Mouse (Mus musculus) midbrain, postnatal 0 days (tissue): ENCODE results near the gene Srebf1. TPM values are rescaled to one million over a fixed set of nuclear protein-coding genes. Genes with fewer than 3 reads are reported as not detected.

ENCODE experiments used
- ATAC-seq: fragments of 200-750 bp; cut with Nextera tagmentation; 2 replicates; pipeline ENCODE4 v1.8.0; 2017; ENCODE audit warnings: moderate number of reproducible peaks, mild to moderate bottlenecking, moderate TSS enrichment, moderate library complexity; ENCODE audit not compliant: low FRiP score
- DNase-seq: peaks from one replicate; pipeline ENCODE4 v3.0.0-alpha.2; 2015; ENCODE audit warnings: low spot score
- H3K27ac ChIP-seq: fragments of 300-500 bp; sonication (generic); 2 replicates; pipeline ENCODE4 v1.5.1; 2014; ENCODE audit warnings: low read depth, mild to moderate bottlenecking, low read length, mixed read lengths
- H3K27me3 ChIP-seq: fragments of 300-500 bp; sonication (generic); 2 replicates; pipeline ENCODE4 v1.6.1; 2014; ENCODE audit warnings: low read length, control low read depth, mixed read lengths; ENCODE audit not compliant: insufficient read depth
- H3K36me3 ChIP-seq: fragments of 300-500 bp; sonication (generic); 2 replicates; pipeline ENCODE4 v1.6.1; 2014; ENCODE audit warnings: low read length, control low read depth, mixed read lengths; ENCODE audit not compliant: insufficient read depth
- H3K4me1 ChIP-seq: fragments of 300-500 bp; sonication (generic); 2 replicates; pipeline ENCODE4 v1.6.1; 2014; ENCODE audit warnings: mild to moderate bottlenecking, control low read depth, antibody characterized with exemption, low read length, mixed read lengths; ENCODE audit not compliant: insufficient read depth
- H3K4me2 ChIP-seq: fragments of 300-500 bp; sonication (generic); 2 replicates; pipeline ENCODE4 v1.6.1; 2014; ENCODE audit warnings: low read depth, mild to moderate bottlenecking, low read length, mixed read lengths; ENCODE audit not compliant: poor library complexity, severe bottlenecking
- H3K4me3 ChIP-seq: fragments of 300-500 bp; sonication (generic); 2 replicates; pipeline ENCODE4 v1.5.1; 2014; ENCODE audit warnings: low read depth, mild to moderate bottlenecking, low read length, moderate library complexity
- H3K9ac ChIP-seq: fragments of 300-500 bp; sonication (generic); replicated peaks from 2 replicates; pipeline ENCODE4 v1.6.1; 2014; ENCODE audit warnings: mild to moderate bottlenecking, low read length, moderate library complexity, mixed read lengths; ENCODE audit not compliant: poor library complexity, severe bottlenecking
- H3K9me3 ChIP-seq: fragments of 300-500 bp; sonication (generic); 2 replicates; pipeline ENCODE4 v1.6.1; 2016; ENCODE audit warnings: low read length, control low read depth
- CTCF ChIP-seq: IDR thresholded peaks from 2 replicates; pipeline ENCODE4 v1.5.1; 2016; ENCODE audit warnings: antibody characterized with exemption, mild to moderate bottlenecking
- WGBS: fragments of 180-500 bp; shearing (Covaris S2); extraction: QIAGEN DNeasy Blood & Tissue Kit; methylation state at CpG from one replicate; pipeline ENCODE4 v1.1.7; 2014; 5-methylcytosine and 5-hydroxymethylcytosine counted together
- polyA plus RNA-seq: library from polyadenylated mRNA; unstranded; fragments of >200 nt; fragmentation: Nextera tagmentation; extraction: Ambion mirVana; gene quantifications from 2 replicates; pipeline ENCODE4 v1.2.1, GENCODE M21; 2015
- total RNA-seq: library from RNA; depleted of rRNA; stranded (reverse); fragments of >200 nt; gene quantifications from 2 replicates; pipeline ENCODE4 v1.2.3, GENCODE M21; 2014

Gene Srebf1
- total and polyA plus RNA-seq, 2 experiments from 2014 or later = 34.5 to 96.5 TPM

DNA sequence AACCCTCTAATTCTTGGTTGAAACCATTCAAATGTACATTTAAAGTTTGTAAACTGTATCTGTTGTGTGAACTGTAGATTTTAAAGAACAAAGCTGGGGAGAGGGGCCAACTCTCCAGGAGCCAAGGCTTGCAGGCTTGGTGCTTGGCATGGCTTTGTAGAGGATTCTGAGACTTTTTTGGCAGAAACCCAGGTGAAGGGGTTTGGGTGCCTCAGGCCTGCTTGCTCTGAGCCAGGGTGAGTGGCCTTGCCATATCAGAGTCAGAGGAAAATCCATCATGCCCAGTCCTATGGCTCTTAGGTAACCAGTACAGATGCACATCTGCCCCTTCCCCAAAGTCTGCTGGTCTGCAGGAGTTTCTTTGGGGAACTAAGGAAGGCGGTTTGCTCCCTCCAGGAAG, 3.5 kb upstream of the Srebf1 start:
- no peak for DNase-seq
- Histone ChIP-seq H3K4me1 (no peaks in the 10 kb centered on the region; the same call in 1 of the 2 replicates), H3K4me2 (no peak overlapping the region), H3K9me3 (no peaks in the 10 kb centered on the region), H3K9ac (no peak overlapping the region), H3K4me3 (no peak overlapping the region), H3K27ac (no peak overlapping the region; the same call in 1 of the 2 replicates), H3K27me3 (no peaks in the 10 kb centered on the region), H3K36me3 (peaks cover 26% of the 10 kb centered on the region)
- no peak for TF ChIP-seq CTCF
- ATAC-seq = no peak
- WGBS = 58% methylated on average over 1 of the region's 1 CpGs

DNA sequence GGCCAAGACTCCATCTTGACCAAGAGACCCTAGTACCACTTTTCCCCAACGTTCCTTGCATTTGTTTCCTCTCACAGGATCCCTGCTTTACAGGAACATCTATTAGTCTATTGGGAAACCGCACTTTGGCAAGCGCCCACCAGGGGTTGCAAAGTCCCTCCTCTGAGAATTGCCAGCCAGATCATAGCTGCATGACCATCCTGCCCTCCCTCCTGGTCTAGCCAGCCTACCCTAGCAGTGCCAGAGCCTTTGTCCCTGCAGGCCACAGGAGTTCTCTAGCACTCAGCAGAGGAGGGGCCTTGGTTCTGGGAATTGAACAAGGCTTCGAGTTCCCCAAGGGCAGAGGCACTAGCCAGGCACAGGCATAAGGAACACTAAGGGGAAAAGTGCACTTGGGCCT, 2.3 kb upstream of the Srebf1 start:
- Histone ChIP-seq H3K4me3 (no peak overlapping the region), H3K9ac (no peak overlapping the region), H3K27me3 (no peaks in the 10 kb centered on the region), H3K9me3 (no peaks in the 10 kb centered on the region), H3K4me2 (no peak overlapping the region), H3K4me1 (peaks cover 3% of the 10 kb centered on the region; the same call in 1 of the 2 replicates), H3K36me3 (peaks cover 23% of the 10 kb centered on the region), H3K27ac (no peak overlapping the region)
- peak; percentile 49 for DNase-seq
- peak; percentile 51 for TF ChIP-seq CTCF
- no peak for ATAC-seq
- WGBS = 55% methylated on average over 4 of the region's 4 CpGs

DNA sequence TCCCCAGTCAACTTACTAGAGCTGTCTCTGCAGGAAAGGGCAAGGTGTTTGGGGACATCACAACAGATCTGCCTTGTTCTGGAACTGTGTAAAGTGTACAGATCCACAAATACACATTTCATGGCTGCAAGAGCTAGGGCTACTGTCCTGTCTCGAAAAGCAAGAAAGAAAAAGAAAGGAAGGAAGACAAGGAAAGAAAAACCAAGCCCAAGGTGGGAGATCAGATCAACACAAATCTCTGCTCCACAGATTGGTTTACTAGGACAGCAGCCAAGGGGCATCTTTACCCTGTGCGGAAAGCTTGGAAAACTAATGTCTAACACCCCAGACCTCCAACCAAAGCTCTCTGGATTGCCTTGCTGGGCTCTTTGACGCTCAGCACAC, 304 bp downstream of the Srebf1 start:
- H3K9ac ChIP-seq = 0 out of 2 replicates have a peak overlapping the region, but pooled peaks have one; percentile 2
- no peak for DNase-seq
- H3K9me3 ChIP-seq = no peaks in the 10 kb centered on the region
- peak overlapping the region; percentile 55 for H3K4me2 ChIP-seq
- peaks cover 2% of the 10 kb centered on the region for H3K36me3 ChIP-seq
- H3K4me1 ChIP-seq = peaks cover 5% of the 10 kb centered on the region; the same call in 1 of the 2 replicates
- WGBS = 37% methylated on average over 3 of the region's 3 CpGs
- peak overlapping the region; percentile 31; the same call in 1 of the 2 replicates for H3K4me3 ChIP-seq
- no peak for TF ChIP-seq CTCF
- no peak for ATAC-seq
- no peak overlapping the region; the same call in 1 of the 2 replicates for H3K27ac ChIP-seq
- H3K27me3 ChIP-seq = no peaks in the 10 kb centered on the region

DNA sequence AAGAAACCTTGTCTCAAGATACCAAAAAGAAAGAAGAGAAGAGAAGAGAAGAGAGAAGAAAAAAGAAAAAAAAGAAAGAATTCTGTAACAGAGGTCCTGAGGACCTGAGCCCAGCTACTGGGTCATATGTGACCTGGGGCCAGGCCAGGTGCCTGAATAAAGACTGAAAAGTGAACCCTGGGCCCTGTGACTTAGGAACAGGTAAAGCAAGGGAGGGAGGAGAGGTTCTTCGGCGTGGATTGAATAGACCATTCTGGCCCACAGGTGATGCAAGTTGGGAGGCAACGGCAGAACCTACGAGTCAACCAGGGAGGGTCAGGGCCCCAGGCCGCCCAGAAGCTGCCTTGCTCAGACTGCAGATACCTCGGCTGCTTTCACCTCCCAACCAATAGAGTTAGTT, 956 bp downstream of the Srebf1 start:
- H3K27me3 ChIP-seq = no peaks in the 10 kb centered on the region
- H3K36me3 ChIP-seq = no peaks in the 10 kb centered on the region; the same call in 1 of the 2 replicates
- DNase-seq (no peak), ATAC-seq (no peak)
- H3K9me3 ChIP-seq = no peaks in the 10 kb centered on the region
- 91% methylated on average over 6 of the region's 6 CpGs for WGBS
- H3K4me2 ChIP-seq = no peak overlapping the region
- no peak overlapping the region for H3K9ac ChIP-seq
- H3K4me3 ChIP-seq = no peak overlapping the region
- H3K4me1 ChIP-seq = peaks cover 5% of the 10 kb centered on the region; the same call in 1 of the 2 replicates
- H3K27ac ChIP-seq = no peak overlapping the region
- TF ChIP-seq CTCF = no peak

DNA sequence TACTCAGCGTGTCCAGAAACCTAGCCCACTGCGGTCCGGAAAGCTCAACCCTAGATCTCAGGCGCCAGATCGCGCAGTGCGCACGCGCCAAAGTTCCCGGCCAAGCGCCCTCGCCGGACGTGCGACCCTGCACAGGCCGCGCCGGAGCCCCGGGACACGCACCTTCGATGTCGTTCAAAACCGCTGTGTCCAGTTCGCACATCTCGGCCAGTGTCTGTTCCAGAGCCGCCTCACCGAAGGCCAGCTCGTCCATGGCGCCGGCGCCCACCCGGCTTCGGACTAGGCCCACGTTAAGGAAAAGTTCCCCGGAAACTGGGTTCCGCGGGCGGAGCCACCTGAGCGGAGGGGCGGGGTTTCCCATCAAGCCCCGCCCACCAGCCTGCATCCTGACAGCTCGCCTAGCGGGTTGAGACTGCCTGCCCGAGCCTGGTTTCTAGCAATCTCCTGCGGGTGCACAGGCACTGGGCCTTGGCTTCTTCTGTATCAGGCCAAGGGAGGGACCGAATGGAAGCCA, 2.0 kb downstream of the Srebf1 start:
- Histone ChIP-seq H3K9me3 (no peaks in the 10 kb centered on the region), H3K9ac (peak overlapping the region; percentile 48), H3K27me3 (no peaks in the 10 kb centered on the region), H3K4me1 (peaks cover 5% of the 10 kb centered on the region; the same call in 1 of the 2 replicates), H3K4me2 (peak overlapping the region; percentile 53), H3K36me3 (no peaks in the 10 kb centered on the region), H3K4me3 (peak overlapping the region; percentile 48), H3K27ac (peak overlapping the region; percentile 19; the same call in 1 of the 2 replicates)
- no peak for TF ChIP-seq CTCF
- WGBS = under 1% methylated on average over 41 of the region's 46 CpGs
- DNase-seq = peak; percentile 89
- peak; percentile 38 for ATAC-seq

DNA sequence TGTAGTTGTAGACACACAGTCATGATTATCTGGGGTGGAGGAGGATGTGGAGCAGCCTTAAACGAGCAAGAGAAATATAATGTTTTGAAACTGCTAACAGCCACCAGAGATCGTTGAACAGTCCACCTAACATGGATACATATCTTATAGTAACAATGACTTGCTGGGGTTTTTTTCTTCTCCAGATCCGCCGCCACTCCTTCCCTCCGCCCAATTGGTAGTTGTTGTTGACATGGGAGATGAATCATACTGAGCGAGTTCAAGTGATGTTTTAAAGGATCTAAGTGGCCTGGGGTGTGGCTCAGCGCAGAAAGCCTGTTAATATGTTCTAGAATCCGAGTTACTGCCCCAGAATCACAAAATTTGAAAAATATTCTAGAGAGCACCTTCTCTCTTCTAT, 2.8 kb downstream of the Srebf1 start:
- Histone ChIP-seq H3K9me3 (no peaks in the 10 kb centered on the region), H3K36me3 (no peaks in the 10 kb centered on the region), H3K4me3 (peak overlapping the region; percentile 48), H3K27ac (no peak overlapping the region), H3K27me3 (no peaks in the 10 kb centered on the region), H3K4me2 (peak overlapping the region; percentile 53), H3K4me1 (peaks cover 5% of the 10 kb centered on the region; the same call in 1 of the 2 replicates), H3K9ac (peak overlapping the region; percentile 48)
- ATAC-seq (no peak), DNase-seq (no peak)
- 48% methylated on average over 8 of the region's 8 CpGs for WGBS
- no peak for TF ChIP-seq CTCF
